Mouse (Mus musculus) frontal cortex, adult (tissue): Measurements from ENCODE around the gene Usp35.

Experiments
- ATAC-seq: cut with Nextera tagmentation; 2 replicates; pipeline ENCODE4 v1.9.2; 2017; ENCODE audit warnings: mild to moderate bottlenecking, moderate library complexity, mixed read lengths; ENCODE audit not compliant: low TSS enrichment

Gene Usp35

GRCm38 (mm10) chr7:97331726-97332666 lies at the start of gene Usp35, which contains the start of gene Kctd21:
Gene Usp35, minus strand, starts transcription at chr7:97332020.
Gene Kctd21, plus strand, starts transcription at chr7:97332327.
- ATAC-seq: peak; percentile 89

GRCm38 (mm10) chr7:97380500-97381123 lies 48.8 kb upstream of the Usp35 start:
- peak; percentile 87; the same call in 1 of the 2 replicates for ATAC-seq

GRCm38 (mm10) chr7:97379304-97379703 lies 47.5 kb upstream of the Usp35 start:
- no peak for ATAC-seq

GRCm38 (mm10) chr7:97375906-97376305 lies 44.1 kb upstream of the Usp35 start:
- ATAC-seq: no peak

- ATAC-seq: no peak
Measured at GRCm38 (mm10) chr7:97375101-97375500, 43.3 kb upstream of the Usp35 start.

GRCm38 (mm10) chr7:97365887-97366286 lies 34.1 kb upstream of the Usp35 start:
- ATAC-seq: no peak

GRCm38 (mm10) chr7:97361467-97361866 lies 29.6 kb upstream of the Usp35 start:
- ATAC-seq: no peak

- no peak for ATAC-seq
Measured at GRCm38 (mm10) chr7:97360955-97361354, 29.1 kb upstream of the Usp35 start.

GRCm38 (mm10) chr7:97360166-97360565 lies 28.3 kb upstream of the Usp35 start:
- no peak for ATAC-seq

GRCm38 (mm10) chr7:97358347-97358746 lies 26.5 kb upstream of the Usp35 start:
- no peak for ATAC-seq

- no peak for ATAC-seq
Measured at GRCm38 (mm10) chr7:97357840-97358239, 26.0 kb upstream of the Usp35 start.

- ATAC-seq: peak; percentile 47; the same call in 1 of the 2 replicates
Measured at GRCm38 (mm10) chr7:97356875-97357276, 25.1 kb upstream of the Usp35 start.

- ATAC-seq: no peak
Measured at GRCm38 (mm10) chr7:97356253-97356652, 24.4 kb upstream of the Usp35 start.

GRCm38 (mm10) chr7:97355068-97355841 lies 23.4 kb upstream of the Usp35 start:
- no peak for ATAC-seq

GRCm38 (mm10) chr7:97353356-97353755 lies 21.5 kb upstream of the Usp35 start:
- ATAC-seq: no peak

- peak; percentile 28; the same call in 1 of the 2 replicates for ATAC-seq
Measured at GRCm38 (mm10) chr7:97351792-97352513, 20.1 kb upstream of the Usp35 start.

- no peak for ATAC-seq
Measured at GRCm38 (mm10) chr7:97350891-97351290, 19.1 kb upstream of the Usp35 start.

GRCm38 (mm10) chr7:97349438-97349837 lies 17.6 kb upstream of the Usp35 start:
- ATAC-seq: no peak

GRCm38 (mm10) chr7:97348836-97349235 lies 17.0 kb upstream of the Usp35 start:
- no peak for ATAC-seq

- no peak for ATAC-seq
Measured at GRCm38 (mm10) chr7:97348318-97348717, 16.5 kb upstream of the Usp35 start.

GRCm38 (mm10) chr7:97347464-97347863 lies 15.6 kb upstream of the Usp35 start:
- no peak for ATAC-seq
